Mouse (Mus musculus): Measurements from ENCODE around the gene Slain2. TPM values are rescaled to one million over a fixed set of nuclear protein-coding genes. Genes with fewer than 3 reads are reported as not detected.
A peak's percentile ranks its signal among the peaks of the same experiment; 100 is the strongest.

Gene Slain2
- polyA plus RNA-seq, 1 experiment from 2014 or later = 15.2 TPM

- 85% methylated on average over 6 of the region's 6 CpGs for WGBS
- no peaks in the 10 kb centered on the region for H3K36me3 ChIP-seq
- no peak overlapping the region for H3K27ac ChIP-seq
- no peak overlapping the region for H3K4me3 ChIP-seq
- DNase-seq (ENCODE audit: low spot score) = no peak
- H3K27me3 ChIP-seq (ENCODE audit: insufficient read depth, poor library complexity, severe bottlenecking) = no peaks in the 10 kb centered on the region
- H3K4me1 ChIP-seq (replicated peaks) = no peaks in the 10 kb centered on the region
- no peaks in the 10 kb centered on the region for H3K9me3 ChIP-seq
Measured at GRCm38 (mm10) chr5:72907402-72907801, 6.7 kb upstream of the Slain2 start.

DNA sequence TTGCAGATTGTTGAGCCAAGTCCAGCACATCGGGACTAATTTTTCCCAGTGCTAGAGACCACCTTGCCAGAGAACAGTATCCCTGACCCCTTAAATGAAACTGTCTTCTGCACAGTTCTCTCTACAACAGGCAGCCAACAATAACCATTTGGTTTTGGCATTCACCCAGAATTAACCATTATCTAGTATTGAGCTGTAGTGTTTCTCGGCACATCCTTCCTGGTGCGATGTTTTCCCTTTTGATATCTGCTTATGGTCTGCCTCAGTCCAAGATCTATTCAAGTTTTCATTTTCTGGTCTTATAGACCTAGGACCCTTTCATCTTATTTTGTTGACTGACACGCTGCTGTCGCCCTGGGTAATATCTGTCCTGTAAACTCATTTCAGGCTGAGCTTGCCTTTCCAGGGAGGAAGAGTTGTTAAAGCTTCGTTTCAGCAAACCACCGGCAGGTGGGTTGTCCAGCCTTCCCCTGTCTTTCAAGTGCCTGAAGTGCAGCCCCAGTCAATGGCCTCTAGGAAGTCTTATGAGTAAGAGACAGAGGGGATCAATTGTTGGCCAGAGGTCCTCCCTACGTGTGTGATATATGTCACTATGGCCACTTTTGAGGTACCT lies 5.7 kb upstream of the Slain2 start:
- WGBS = 85% methylated on average over 8 of the region's 8 CpGs

GRCm38 (mm10) chr5:72909363-72909762 lies 4.7 kb upstream of the Slain2 start:
- Histone ChIP-seq H3K4me3 (no peak overlapping the region), H3K9me3 (no peaks in the 10 kb centered on the region), H3K27me3 (ENCODE audit: insufficient read depth, poor library complexity, severe bottlenecking) (no peaks in the 10 kb centered on the region; the same call in 1 of the 2 replicates), H3K27ac (no peak overlapping the region), H3K36me3 (no peaks in the 10 kb centered on the region), H3K4me1 (replicated peaks) (peaks cover 10% of the 10 kb centered on the region)
- no peak for DNase-seq (ENCODE audit: low spot score)
- WGBS = 84% methylated on average over 4 of the region's 4 CpGs

More for the DNA sequence above, 5.7 kb upstream of the Slain2 start:
- H3K4me3 ChIP-seq = no peak overlapping the region
- no peaks in the 10 kb centered on the region; the same call in 1 of the 2 replicates for H3K27me3 ChIP-seq (ENCODE audit: insufficient read depth, poor library complexity, severe bottlenecking)
- no peaks in the 10 kb centered on the region for H3K9me3 ChIP-seq
- DNase-seq (ENCODE audit: low spot score) = no peak
- no peaks in the 10 kb centered on the region for H3K36me3 ChIP-seq
- peaks cover 8% of the 10 kb centered on the region for H3K4me1 ChIP-seq (replicated peaks)
- no peak overlapping the region for H3K27ac ChIP-seq

- H3K27me3 ChIP-seq (ENCODE audit: insufficient read depth, poor library complexity, severe bottlenecking) = no peaks in the 10 kb centered on the region; the same call in 1 of the 2 replicates
- 91% methylated on average over 1 of the region's 1 CpGs for WGBS
- H3K27ac ChIP-seq = no peak overlapping the region
- H3K4me1 ChIP-seq (replicated peaks) = peaks cover 13% of the 10 kb centered on the region
- no peak overlapping the region for H3K4me3 ChIP-seq
- no peaks in the 10 kb centered on the region for H3K9me3 ChIP-seq
- no peak for DNase-seq (ENCODE audit: low spot score)
- H3K36me3 ChIP-seq = no peaks in the 10 kb centered on the region
Measured at GRCm38 (mm10) chr5:72910373-72910772, 3.7 kb upstream of the Slain2 start.

- no peak for DNase-seq (ENCODE audit: low spot score)
- Histone ChIP-seq H3K9me3 (no peaks in the 10 kb centered on the region), H3K27me3 (ENCODE audit: insufficient read depth, poor library complexity, severe bottlenecking) (no peaks in the 10 kb centered on the region; the same call in 1 of the 2 replicates), H3K4me1 (replicated peaks) (peaks cover 22% of the 10 kb centered on the region), H3K27ac (no peak overlapping the region), H3K36me3 (no peaks in the 10 kb centered on the region), H3K4me3 (no peak overlapping the region)
- WGBS = 83% methylated on average over 3 of the region's 3 CpGs
Measured at GRCm38 (mm10) chr5:72911284-72911683, 2.8 kb upstream of the Slain2 start.

GRCm38 (mm10) chr5:72914633-72915561 lies 793 bp downstream of the Slain2 start:
- WGBS = under 1% methylated on average over 66 of the region's 66 CpGs
- H3K9me3 ChIP-seq = no peaks in the 10 kb centered on the region
- peak overlapping the region; percentile 79 for H3K4me3 ChIP-seq
- peaks cover 35% of the 10 kb centered on the region for H3K4me1 ChIP-seq (replicated peaks)
- peak overlapping the region; percentile 99 for H3K27ac ChIP-seq
- no peaks in the 10 kb centered on the region; the same call in 1 of the 2 replicates for H3K27me3 ChIP-seq (ENCODE audit: insufficient read depth, poor library complexity, severe bottlenecking)
- DNase-seq (ENCODE audit: low spot score) = peak; percentile 71
- no peaks in the 10 kb centered on the region for H3K36me3 ChIP-seq

- Histone ChIP-seq H3K27ac (peak overlapping the region; percentile 99), H3K9me3 (no peaks in the 10 kb centered on the region), H3K4me3 (peak overlapping the region; percentile 79), H3K36me3 (0 out of 2 replicates have a peak, but pooled peaks cover 1% of the 10 kb centered on the region), H3K4me1 (replicated peaks) (peaks cover 35% of the 10 kb centered on the region), H3K27me3 (ENCODE audit: insufficient read depth, poor library complexity, severe bottlenecking) (no peaks in the 10 kb centered on the region; the same call in 1 of the 2 replicates)
- DNase-seq (ENCODE audit: low spot score) = no peak
- WGBS = 62% methylated on average over 4 of the region's 4 CpGs
Measured at GRCm38 (mm10) chr5:72916048-72916447, 1.9 kb downstream of the Slain2 start.

- peaks cover 35% of the 10 kb centered on the region for H3K4me1 ChIP-seq (replicated peaks)
- no peak for DNase-seq (ENCODE audit: low spot score)
- H3K27me3 ChIP-seq (ENCODE audit: insufficient read depth, poor library complexity, severe bottlenecking) = no peaks in the 10 kb centered on the region; the same call in 1 of the 2 replicates
- WGBS = 69% methylated on average over 1 of the region's 1 CpGs
- H3K9me3 ChIP-seq = no peaks in the 10 kb centered on the region
- H3K36me3 ChIP-seq = peaks cover 8% of the 10 kb centered on the region; the same call in 1 of the 2 replicates
- H3K27ac ChIP-seq = 0 out of 2 replicates have a peak overlapping the region, but pooled peaks have one; percentile 99
- peak overlapping the region; percentile 79 for H3K4me3 ChIP-seq
Measured at GRCm38 (mm10) chr5:72916851-72917250, 2.7 kb downstream of the Slain2 start.

GRCm38 (mm10) chr5:72920416-72920815 lies 6.3 kb downstream of the Slain2 start:
- Histone ChIP-seq H3K4me3 (no peak overlapping the region), H3K27ac (no peak overlapping the region), H3K36me3 (peaks cover 8% of the 10 kb centered on the region; the same call in 1 of the 2 replicates), H3K27me3 (ENCODE audit: insufficient read depth, poor library complexity, severe bottlenecking) (no peaks in the 10 kb centered on the region), H3K9me3 (no peaks in the 10 kb centered on the region), H3K4me1 (replicated peaks) (peaks cover 22% of the 10 kb centered on the region)
- no peak for DNase-seq (ENCODE audit: low spot score)
- WGBS = 94% methylated on average over 4 of the region's 4 CpGs

- no peak for DNase-seq (ENCODE audit: low spot score)
- no peak overlapping the region for H3K4me3 ChIP-seq
- 93% methylated on average over 8 of the region's 8 CpGs for WGBS
- peaks cover 14% of the 10 kb centered on the region for H3K4me1 ChIP-seq (replicated peaks)
- H3K9me3 ChIP-seq = no peaks in the 10 kb centered on the region
- H3K27me3 ChIP-seq (ENCODE audit: insufficient read depth, poor library complexity, severe bottlenecking) = no peaks in the 10 kb centered on the region
- H3K36me3 ChIP-seq = peaks cover 8% of the 10 kb centered on the region; the same call in 1 of the 2 replicates
- H3K27ac ChIP-seq = no peak overlapping the region
Measured at GRCm38 (mm10) chr5:72921171-72921570, 7.1 kb downstream of the Slain2 start.

- H3K36me3 ChIP-seq = peaks cover 8% of the 10 kb centered on the region; the same call in 1 of the 2 replicates
- H3K4me3 ChIP-seq = no peak overlapping the region
- H3K27ac ChIP-seq = no peak overlapping the region
- 96% methylated on average over 3 of the region's 3 CpGs for WGBS
- no peak for DNase-seq (ENCODE audit: low spot score)
- no peaks in the 10 kb centered on the region for H3K4me1 ChIP-seq (replicated peaks)
- H3K9me3 ChIP-seq = no peaks in the 10 kb centered on the region
- H3K27me3 ChIP-seq (ENCODE audit: insufficient read depth, poor library complexity, severe bottlenecking) = no peaks in the 10 kb centered on the region
Measured at GRCm38 (mm10) chr5:72922796-72923195, 8.7 kb downstream of the Slain2 start.

DNA sequence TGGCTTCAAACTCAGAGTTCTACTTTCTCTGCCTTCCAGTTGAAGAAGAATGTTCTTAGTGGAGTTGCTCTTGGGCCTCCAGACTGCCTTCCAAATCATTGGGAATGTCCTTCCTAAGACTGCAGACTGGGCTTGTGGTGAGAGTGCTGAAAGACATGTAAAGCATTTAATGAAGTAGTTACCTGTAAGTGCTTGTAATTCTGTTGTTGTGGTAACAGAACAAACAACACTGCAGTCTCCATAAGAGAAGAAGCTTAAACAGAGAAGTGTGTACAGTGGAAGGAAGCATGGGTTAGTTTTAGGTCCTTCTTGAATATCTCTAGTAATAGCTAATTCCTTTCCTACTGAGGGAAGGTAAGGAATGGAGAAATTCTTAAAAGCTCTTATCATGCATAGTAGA lies 13.0 kb downstream of the Slain2 start:
- Histone ChIP-seq H3K4me1 (replicated peaks) (no peaks in the 10 kb centered on the region), H3K36me3 (no peaks in the 10 kb centered on the region), H3K9me3 (no peaks in the 10 kb centered on the region), H3K4me3 (no peak overlapping the region), H3K27ac (no peak overlapping the region), H3K27me3 (ENCODE audit: insufficient read depth, poor library complexity, severe bottlenecking) (no peaks in the 10 kb centered on the region)
- no peak for DNase-seq (ENCODE audit: low spot score)

Measured in hindbrain, embryonic 10.5 days (tissue).